Mouse (Mus musculus) thymus, adult 2 months (tissue): ENCODE data around the gene Tmx2.

Experiments used
- CTCF ChIP-seq: fragments of 200-500 bp; IDR thresholded peaks from 2 replicates; pipeline ENCODE4 v1.5.1; 2012; ENCODE audit warnings: mild to moderate bottlenecking, control low read depth, low read length, moderate library complexity, borderline replicate concordance; ENCODE audit not compliant: control insufficient read depth, poor library complexity, insufficient read depth; ENCODE audit errors: extremely low read depth
- POLR2A ChIP-seq: fragments of 200-500 bp; IDR thresholded peaks from 2 replicates; pipeline ENCODE4 v1.6.1; 2012; ENCODE audit warnings: mild to moderate bottlenecking, low read length, control low read depth, moderate library complexity; ENCODE audit not compliant: control insufficient read depth, poor library complexity, insufficient read depth; ENCODE audit errors: extremely low read depth

- TF ChIP-seq CTCF (no peak), POLR2A (no peak)
These were observed 40.3 kb downstream of the Tmx2 start for GRCm38 (mm10) chr2:84638428-84639220.
